ENCODE assay signal across 8 mouse cellular contexts in genomic region chr11:116522886-116523698, GRCm38 (mm10). TPM values are rescaled to one million over a fixed set of nuclear protein-coding genes. Genes with fewer than 3 reads are reported as not detected.
A peak's percentile ranks its signal among the peaks of the same experiment; 100 is the strongest.
DNase-seq lines count a peak whose midpoint lies in the region; TF ChIP-seq lines count a peak whose summit lies in the region.

No protein-coding gene starts in this region.

- H3K4me3 ChIP-seq in cerebellum, adult 2 months (replicated peaks; ENCODE audit: insufficient read depth, low read depth, low read length), result no peak overlapping the region

- TF ChIP-seq CTCF in cerebellum, adult 2 months (IDR thresholded peaks at IDR 0.05; ENCODE audit: borderline replicate concordance, insufficient read depth, low read depth, low read length), result no peak

- H3K27me3 ChIP-seq in cerebellum, adult 2 months (ENCODE audit: control insufficient read depth, insufficient read depth, low read length), result no peaks in the 10 kb centered on the region

- WGBS in cerebellum, adult 2 months, result 57% methylated on average over 16 of the region's 16 CpGs

- no peak overlapping the region for H3K27ac ChIP-seq in cerebellum, adult 2 months (ENCODE audit: insufficient read depth, low read length)

- peaks cover 14% of the 10 kb centered on the region for H3K4me1 ChIP-seq in cerebellum, adult 2 months (ENCODE audit: control insufficient read depth, insufficient read depth, low read length)

- TF ChIP-seq POLR2A in cerebellum, adult 2 months (IDR thresholded peaks at IDR 0.05; ENCODE audit: borderline replicate concordance, insufficient read depth, low read length), result no peak

- DNase-seq in cerebellum, postnatal 10 days, result peak; percentile 70 to 79
- no peak for DNase-seq in cerebellum, adult 2 months
- peak; percentile 80 for DNase-seq in 3T3-L1 (ENCODE audit: low read depth, low spot score)
- DNase-seq in fibroblast of lung, adult 2 months (ENCODE audit: low read depth), result peak; percentile 31
- peak; percentile 53 for DNase-seq in kidney, postnatal 14 days
- DNase-seq in retina, postnatal 1 day, result no peak
- no peak for DNase-seq in thymus, postnatal 4 days
- DNase-seq in yolk sac, embryonic 10.5 days (ENCODE audit: low spot score), result no peak

RNA-seq across cellular contexts. Expression of gene Sphk1, which starts 7.6 kb away (rescaled TPM):
- polyA plus RNA-seq in cerebellum, adult 2 months (2012; rRNA removed), result 9.0 and 9.7 TPM in 2 replicates

RNA-seq across cellular contexts. Expression of gene Prpsap1, which starts 29.1 kb away (rescaled TPM):
- polyA plus RNA-seq in cerebellum, adult 2 months (2012; rRNA removed), result 114 and 129 TPM in 2 replicates

RNA-seq across cellular contexts. Expression of gene Qrich2, which starts 57.1 kb away (rescaled TPM):
- 0.05 TPM in 1 of 2 replicates, not detected in the other for polyA plus RNA-seq in cerebellum, adult 2 months (2012; rRNA removed)

RNA-seq across cellular contexts. Expression of gene Ube2o, which starts 58.2 kb away (rescaled TPM):
- polyA plus RNA-seq in cerebellum, adult 2 months (2012; rRNA removed), result 81.9 and 88.2 TPM in 2 replicates

Comparison
In these comparisons a context has a peak if more than half of its experiments do, and no peak if none do; other contexts are left out.
1. DNase-seq: peak in cerebellum, postnatal 10 days (2 of 2), 3T3-L1 (single experiment), fibroblast of lung, adult 2 months (single experiment) and kidney, postnatal 14 days (single experiment); none in cerebellum, adult 2 months (0 of 2), retina, postnatal 1 day (single experiment), thymus, postnatal 4 days (single experiment) and yolk sac, embryonic 10.5 days (single experiment).